Mouse (Mus musculus) brain, embryonic 14.5 days (tissue): ENCODE results near the gene Mab21l3. TPM values are rescaled to one million over a fixed set of nuclear protein-coding genes. Genes with fewer than 3 reads are reported as not detected.

ENCODE experiments used
- DNase-seq: peaks from one replicate; pipeline ENCODE4 v3.0.0-alpha.2; 2011; ENCODE audit warnings: low read depth
- CTCF ChIP-seq: fragments of 200-500 bp; IDR thresholded peaks from 2 replicates; pipeline ENCODE4 v1.5.1; 2012; ENCODE audit warnings: inconsistent platforms, mild to moderate bottlenecking, moderate library complexity, borderline replicate concordance; ENCODE audit not compliant: insufficient read depth, insufficient read length; ENCODE audit errors: extremely low read depth
- POLR2A ChIP-seq: fragments of 200-500 bp; IDR thresholded peaks from 2 replicates; pipeline ENCODE4 v1.6.1; 2012; ENCODE audit warnings: mild to moderate bottlenecking, inconsistent platforms, borderline replicate concordance; ENCODE audit not compliant: poor library complexity, insufficient read depth, insufficient read length, severe bottlenecking; ENCODE audit errors: extremely low read depth
- polyA plus RNA-seq: library from polyadenylated mRNA; depleted of rRNA; stranded (reverse); fragments of >200 nt; gene quantifications from 2 replicates; pipeline ENCODE4 v1.2.3, GENCODE M21; 2012

The Mab21l3 gene
- polyA plus RNA-seq, 1 experiment: 0.51 TPM

GRCm38 (mm10) chr3:101867001-101867421 is 18.3 kb upstream of the Mab21l3 start:
- TF ChIP-seq CTCF (no peak), POLR2A (no peak)
- peak; percentile 27 for DNase-seq

GRCm38 (mm10) chr3:101861856-101862255 is 13.1 kb upstream of the Mab21l3 start:
- TF ChIP-seq CTCF: no peak
- TF ChIP-seq POLR2A: no peak
- DNase-seq: no peak

GRCm38 (mm10) chr3:101860151-101860550 is 11.4 kb upstream of the Mab21l3 start:
- no peak for TF ChIP-seq POLR2A
- no peak for TF ChIP-seq CTCF
- DNase-seq: no peak

GRCm38 (mm10) chr3:101859740-101860139 is 11.0 kb upstream of the Mab21l3 start:
- TF ChIP-seq CTCF (no peak), POLR2A (no peak)
- DNase-seq: peak; percentile 75

GRCm38 (mm10) chr3:101854075-101854474 is 5.3 kb upstream of the Mab21l3 start:
- TF ChIP-seq CTCF (no peak), POLR2A (no peak)
- no peak for DNase-seq

- TF ChIP-seq CTCF: no peak
- no peak for TF ChIP-seq POLR2A
- DNase-seq: no peak
Measured at GRCm38 (mm10) chr3:101851363-101851762, 2.6 kb upstream of the Mab21l3 start.

- DNase-seq: no peak
- TF ChIP-seq CTCF (no peak), POLR2A (no peak)
Measured at GRCm38 (mm10) chr3:101846096-101846495, 2.7 kb downstream of the Mab21l3 start.

GRCm38 (mm10) chr3:101842372-101843094 is 6.2 kb downstream of the Mab21l3 start:
- DNase-seq: peak; percentile 49
- TF ChIP-seq CTCF (no peak), POLR2A (no peak)

GRCm38 (mm10) chr3:101839327-101839726 is 9.4 kb downstream of the Mab21l3 start:
- TF ChIP-seq POLR2A: no peak
- TF ChIP-seq CTCF: peak; percentile 33; the same call in 1 of the 2 replicates
- DNase-seq: no peak

GRCm38 (mm10) chr3:101836971-101837370 is 11.8 kb downstream of the Mab21l3 start:
- no peak for DNase-seq
- no peak for TF ChIP-seq POLR2A
- TF ChIP-seq CTCF: no peak

GRCm38 (mm10) chr3:101836532-101836931 is 12.2 kb downstream of the Mab21l3 start:
- no peak for TF ChIP-seq CTCF
- TF ChIP-seq POLR2A: no peak
- no peak for DNase-seq

- DNase-seq: peak; percentile 94
- TF ChIP-seq CTCF (no peak), POLR2A (no peak)
Measured at GRCm38 (mm10) chr3:101836045-101836444, 12.7 kb downstream of the Mab21l3 start.

GRCm38 (mm10) chr3:101831189-101831858 is 17.4 kb downstream of the Mab21l3 start:
- TF ChIP-seq POLR2A: no peak
- TF ChIP-seq CTCF: no peak
- peak; percentile 12 for DNase-seq
